Mouse (Mus musculus): Measurements from ENCODE around the gene Ndufv1. TPM values are rescaled to one million over a fixed set of nuclear protein-coding genes. Genes with fewer than 3 reads are reported as not detected.
"Not testable (repeated sequence)": the region's sequence is repeated elsewhere in the genome, so short reads cannot be mapped to it uniquely, and the experiment has no call there.

Ndufv1 gene
- polyA plus RNA-seq (2015; fragmentation: Nextera tagmentation; extraction: Ambion mirVana): 188 and 199 TPM in 2 replicates

DNA sequence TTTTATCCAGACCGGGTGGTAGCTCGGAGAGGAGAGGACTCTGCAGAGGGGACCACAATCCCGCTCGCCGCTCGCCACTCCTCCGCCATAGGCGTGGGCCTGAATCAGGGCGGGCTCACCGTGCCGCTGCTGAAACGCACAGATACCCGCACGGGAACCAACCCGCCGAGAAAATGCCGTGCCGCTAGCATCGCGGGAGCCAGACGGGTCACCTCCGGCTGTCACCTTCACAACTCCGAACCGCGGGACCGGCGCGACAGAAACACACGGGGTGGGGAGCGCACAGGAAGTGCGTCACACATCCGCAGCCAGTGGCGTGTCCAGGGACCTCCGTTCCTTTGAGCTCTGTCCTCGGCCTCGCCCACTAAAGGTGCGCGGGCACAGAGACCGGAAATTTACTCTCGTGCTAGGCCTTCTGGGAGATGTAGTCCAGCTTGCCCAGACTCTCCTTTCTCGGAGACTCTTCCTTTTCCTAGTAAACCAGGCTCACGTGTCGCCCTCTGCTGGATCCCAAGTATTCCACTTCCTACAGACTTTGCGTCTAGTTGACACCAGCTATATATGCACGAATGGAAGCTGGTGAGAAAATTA, at the start of gene Ndufv1:
Ndufv1 (minus strand) TSS at position 375 of the 591 bp plus-strand sequence.
- Histone ChIP-seq H3K4me1 (peaks cover 6% of the 10 kb centered on the region), H3K27me3 (no peaks in the 10 kb centered on the region), H3K4me2 (replicated peaks) (peak within 1 kb of the TSS; percentile 81), H3K4me3 (peak within 1 kb of the TSS; percentile 83), H3K9ac (peak within 1 kb of the TSS; percentile 85), H3K27ac (peak within 1 kb of the TSS; percentile 44), H3K9me3 (no peaks in the 10 kb centered on the region), H3K36me3 (peaks cover 35% of the 10 kb centered on the region)
- WGBS: under 1% methylated on average over 45 of the region's 45 CpGs
- peak; percentile 99 for ATAC-seq (ENCODE audit: low FRiP score, low read depth)

- H3K4me2 ChIP-seq (replicated peaks): no peak overlapping the region
- no peaks in the 10 kb centered on the region for H3K27me3 ChIP-seq
- ATAC-seq (ENCODE audit: low FRiP score, low read depth): no peak
- WGBS: 90% methylated on average over 6 of the region's 6 CpGs
- H3K36me3 ChIP-seq: no peaks in the 10 kb centered on the region
- no peaks in the 10 kb centered on the region for H3K9me3 ChIP-seq
- H3K4me3 ChIP-seq: no peak overlapping the region
- H3K9ac ChIP-seq: no peak overlapping the region
- H3K4me1 ChIP-seq: 0 out of 2 replicates have a peak, but pooled peaks cover 3% of the 10 kb centered on the region
- H3K27ac ChIP-seq: no peak overlapping the region
These were observed 48.4 kb upstream of the Ndufv1 start for GRCm38 (mm10) chr19:4060899-4061465.

DNA sequence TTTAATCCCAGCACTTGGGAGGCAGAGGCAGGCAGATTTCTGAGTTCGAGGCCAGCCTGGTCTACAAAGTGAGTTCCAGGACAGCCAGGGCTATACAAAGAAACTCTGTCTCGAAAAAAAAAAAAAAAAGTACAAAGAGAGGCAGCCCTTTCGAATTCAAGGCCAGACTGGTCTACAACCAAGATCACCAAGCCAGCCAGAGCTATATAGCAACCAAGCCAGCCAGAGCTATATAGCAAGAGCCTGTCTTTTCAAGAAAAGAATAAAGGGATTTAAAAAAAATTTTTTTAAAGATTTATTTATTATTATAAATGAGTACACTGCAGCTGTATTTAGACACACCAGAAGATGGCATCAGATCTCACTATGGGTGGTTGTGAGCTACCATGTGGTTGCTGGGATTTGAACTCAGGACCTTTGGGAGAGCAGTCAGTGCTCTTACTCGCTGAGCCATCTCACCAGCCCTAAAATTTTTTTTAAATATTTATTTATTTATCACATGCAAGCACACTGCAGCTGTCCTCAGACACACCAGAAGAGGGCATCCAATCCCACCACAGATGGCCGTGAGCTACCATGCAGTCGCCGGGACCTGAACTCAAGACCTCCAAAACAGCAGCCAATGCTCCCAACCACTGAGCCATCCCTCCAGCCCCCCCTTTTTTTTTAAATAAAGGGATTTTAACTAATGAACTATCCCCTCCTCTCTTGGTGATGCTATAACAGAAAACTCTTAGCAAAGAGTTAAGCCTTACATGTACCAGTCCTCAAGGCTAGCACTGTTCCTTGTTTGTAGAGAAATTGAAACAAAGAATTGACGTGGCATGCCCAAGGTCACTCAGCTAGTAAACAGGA, 47.7 kb upstream of the Ndufv1 start:
- H3K4me2 ChIP-seq (replicated peaks); H3K27me3 ChIP-seq; H3K4me3 ChIP-seq; H3K9me3 ChIP-seq; H3K27ac ChIP-seq; H3K4me1 ChIP-seq; ATAC-seq (ENCODE audit: low FRiP score, low read depth); H3K36me3 ChIP-seq; H3K9ac ChIP-seq: not testable (repeated sequence)
- 88% methylated on average over 8 of the region's 8 CpGs for WGBS

DNA sequence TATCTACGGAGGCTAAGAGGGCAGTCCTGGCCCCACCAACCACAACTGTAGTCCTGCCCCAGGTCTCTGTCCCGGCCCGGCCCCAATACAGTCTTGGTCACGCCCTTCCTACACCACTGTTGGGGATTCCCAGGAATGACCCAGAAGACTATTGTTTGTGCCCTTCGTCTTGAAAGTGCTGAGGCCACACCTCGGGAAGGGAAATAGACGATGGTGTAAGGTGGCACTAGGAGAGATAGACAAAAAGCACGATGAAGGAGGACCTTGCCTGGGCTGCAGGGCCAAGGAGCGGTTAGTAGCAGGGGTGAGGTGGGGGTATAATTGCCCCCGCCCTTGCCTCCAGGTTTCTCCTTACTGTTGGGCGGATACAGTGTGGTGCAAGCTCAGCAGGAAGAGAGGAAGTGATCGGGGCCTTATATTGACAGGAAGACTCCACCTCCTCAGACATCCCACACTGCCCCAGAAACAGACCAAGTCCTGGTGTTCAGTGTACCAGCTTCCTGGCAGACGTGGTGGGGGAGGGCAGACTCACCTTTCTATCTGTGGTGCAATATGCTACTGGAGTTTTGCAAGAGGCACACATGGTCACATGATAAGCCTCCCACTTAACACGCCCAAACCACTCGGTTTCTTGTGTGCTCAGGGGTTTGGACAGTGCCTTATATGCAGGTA, 46.6 kb upstream of the Ndufv1 start, which contains the start of gene Gstp3:
Gstp3 (minus strand) TSS at position 501 of the 672 bp plus-strand sequence.
- H3K4me3 ChIP-seq: no peak within 1 kb of the TSS
- ATAC-seq (ENCODE audit: low FRiP score, low read depth): no peak
- WGBS: 80% methylated on average over 15 of the region's 15 CpGs

DNA sequence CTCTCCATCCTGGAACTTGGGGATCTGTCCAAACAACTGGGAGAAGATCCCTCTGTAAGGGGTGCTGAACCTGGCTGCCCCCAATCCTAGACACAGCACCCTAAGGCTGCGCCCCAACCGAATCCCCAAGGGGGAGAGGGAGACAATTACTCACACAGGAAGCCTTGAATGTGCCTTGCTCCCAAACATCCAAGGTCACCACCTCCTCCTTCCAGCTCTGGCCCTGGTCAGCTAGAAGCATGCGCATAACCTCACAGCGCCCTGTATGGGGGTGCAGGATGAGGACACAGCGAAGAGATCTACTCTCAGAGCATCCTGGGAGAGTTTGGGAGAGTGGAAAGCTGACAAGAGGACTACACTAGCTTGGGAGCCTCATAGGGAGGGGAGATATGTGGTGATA, 46.0 kb upstream of the Ndufv1 start:
- WGBS: 94% methylated on average over 5 of the region's 5 CpGs
- Histone ChIP-seq H3K9me3 (no peaks in the 10 kb centered on the region), H3K27me3 (no peaks in the 10 kb centered on the region), H3K4me1 (0 out of 2 replicates have a peak, but pooled peaks cover 3% of the 10 kb centered on the region), H3K4me2 (replicated peaks) (no peak overlapping the region), H3K36me3 (no peaks in the 10 kb centered on the region), H3K27ac (no peak overlapping the region), H3K4me3 (no peak overlapping the region), H3K9ac (no peak overlapping the region)
- no peak for ATAC-seq (ENCODE audit: low FRiP score, low read depth)

More for the DNA sequence above, 46.6 kb upstream of the Ndufv1 start, which contains the start of gene Gstp3:
- H3K27ac ChIP-seq: no peak within 1 kb of the TSS
- H3K9ac ChIP-seq: no peak within 1 kb of the TSS
- no peaks in the 10 kb centered on the region for H3K36me3 ChIP-seq
- no peaks in the 10 kb centered on the region for H3K9me3 ChIP-seq
- no peak within 1 kb of the TSS for H3K4me2 ChIP-seq (replicated peaks)
- no peaks in the 10 kb centered on the region for H3K27me3 ChIP-seq
- 0 out of 2 replicates have a peak, but pooled peaks cover 3% of the 10 kb centered on the region for H3K4me1 ChIP-seq

DNA sequence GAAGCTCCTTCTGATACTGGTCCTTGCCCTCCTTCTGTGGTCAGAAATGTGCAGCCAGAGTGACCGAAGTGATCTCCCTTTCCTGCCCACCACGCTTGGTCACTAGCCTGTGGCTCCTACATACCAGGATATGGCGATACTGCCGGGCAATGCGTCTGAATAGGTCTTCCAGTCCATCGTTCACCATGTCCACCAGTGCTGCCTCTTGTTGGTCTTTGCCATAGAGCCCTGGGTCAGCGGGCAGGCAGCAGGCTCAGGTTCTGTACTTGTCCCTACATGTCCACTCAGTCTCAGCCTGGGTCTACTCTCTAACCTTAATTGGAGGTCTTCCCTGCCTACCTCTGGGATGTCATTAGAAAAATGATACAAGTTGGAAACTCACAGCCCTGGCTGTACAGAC, 45.4 kb upstream of the Ndufv1 start:
- Histone ChIP-seq H3K27me3 (no peaks in the 10 kb centered on the region), H3K9me3 (no peaks in the 10 kb centered on the region), H3K4me1 (0 out of 2 replicates have a peak, but pooled peaks cover 3% of the 10 kb centered on the region), H3K27ac (no peak overlapping the region), H3K36me3 (no peaks in the 10 kb centered on the region), H3K4me2 (replicated peaks) (no peak overlapping the region), H3K9ac (no peak overlapping the region), H3K4me3 (no peak overlapping the region)
- ATAC-seq (ENCODE audit: low FRiP score, low read depth): no peak
- WGBS: 93% methylated on average over 7 of the region's 7 CpGs

DNA sequence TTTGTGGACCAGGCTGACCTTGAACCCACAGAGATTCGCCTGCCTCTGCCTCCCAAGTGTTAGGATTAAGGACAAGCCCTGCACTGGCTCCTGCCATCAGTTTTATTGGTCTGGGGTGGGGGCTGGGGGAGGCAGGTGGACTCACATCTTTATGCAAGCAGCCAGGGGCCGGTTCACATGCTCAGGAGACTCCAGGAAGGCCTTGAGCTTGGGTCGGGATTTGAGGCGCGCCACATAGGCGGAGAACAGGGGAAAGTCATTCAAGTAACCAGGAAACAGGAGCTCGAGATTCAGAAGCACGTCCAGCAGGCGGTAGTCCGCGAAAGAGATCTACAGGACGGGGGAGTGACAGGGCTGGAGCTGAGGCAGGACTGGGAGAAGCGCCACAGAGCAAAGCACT, 44.8 kb upstream of the Ndufv1 start:
- Histone ChIP-seq H3K4me3 (no peak overlapping the region), H3K4me2 (replicated peaks) (no peak overlapping the region), H3K36me3 (no peaks in the 10 kb centered on the region), H3K4me1 (0 out of 2 replicates have a peak, but pooled peaks cover 3% of the 10 kb centered on the region), H3K27ac (no peak overlapping the region), H3K27me3 (no peaks in the 10 kb centered on the region), H3K9me3 (no peaks in the 10 kb centered on the region), H3K9ac (no peak overlapping the region)
- no peak for ATAC-seq (ENCODE audit: low FRiP score, low read depth)
- 84% methylated on average over 13 of the region's 13 CpGs for WGBS

- ATAC-seq (ENCODE audit: low FRiP score, low read depth): no peak
- WGBS: 47% methylated on average over 4 of the region's 4 CpGs
- Histone ChIP-seq H3K4me1 (0 out of 2 replicates have a peak, but pooled peaks cover 3% of the 10 kb centered on the region), H3K9ac (peak overlapping the region; percentile 1; the same call in 1 of the 2 replicates), H3K4me3 (no peak overlapping the region), H3K27me3 (no peaks in the 10 kb centered on the region), H3K9me3 (no peaks in the 10 kb centered on the region), H3K27ac (no peak overlapping the region), H3K4me2 (replicated peaks) (no peak overlapping the region), H3K36me3 (no peaks in the 10 kb centered on the region)
These were observed 44.1 kb upstream of the Ndufv1 start for GRCm38 (mm10) chr19:4056727-4057126.

GRCm38 (mm10) chr19:4055947-4056693, 43.5 kb upstream of the Ndufv1 start:
- Histone ChIP-seq H3K4me1 (0 out of 2 replicates have a peak, but pooled peaks cover 3% of the 10 kb centered on the region), H3K9me3 (no peaks in the 10 kb centered on the region), H3K27me3 (no peaks in the 10 kb centered on the region), H3K4me3 (no peak overlapping the region), H3K4me2 (replicated peaks) (no peak overlapping the region), H3K36me3 (no peaks in the 10 kb centered on the region), H3K27ac (no peak overlapping the region), H3K9ac (0 out of 2 replicates have a peak overlapping the region, but pooled peaks have one; percentile 1)
- ATAC-seq (ENCODE audit: low FRiP score, low read depth): no peak
- WGBS: 49% methylated on average over 15 of the region's 15 CpGs

DNA sequence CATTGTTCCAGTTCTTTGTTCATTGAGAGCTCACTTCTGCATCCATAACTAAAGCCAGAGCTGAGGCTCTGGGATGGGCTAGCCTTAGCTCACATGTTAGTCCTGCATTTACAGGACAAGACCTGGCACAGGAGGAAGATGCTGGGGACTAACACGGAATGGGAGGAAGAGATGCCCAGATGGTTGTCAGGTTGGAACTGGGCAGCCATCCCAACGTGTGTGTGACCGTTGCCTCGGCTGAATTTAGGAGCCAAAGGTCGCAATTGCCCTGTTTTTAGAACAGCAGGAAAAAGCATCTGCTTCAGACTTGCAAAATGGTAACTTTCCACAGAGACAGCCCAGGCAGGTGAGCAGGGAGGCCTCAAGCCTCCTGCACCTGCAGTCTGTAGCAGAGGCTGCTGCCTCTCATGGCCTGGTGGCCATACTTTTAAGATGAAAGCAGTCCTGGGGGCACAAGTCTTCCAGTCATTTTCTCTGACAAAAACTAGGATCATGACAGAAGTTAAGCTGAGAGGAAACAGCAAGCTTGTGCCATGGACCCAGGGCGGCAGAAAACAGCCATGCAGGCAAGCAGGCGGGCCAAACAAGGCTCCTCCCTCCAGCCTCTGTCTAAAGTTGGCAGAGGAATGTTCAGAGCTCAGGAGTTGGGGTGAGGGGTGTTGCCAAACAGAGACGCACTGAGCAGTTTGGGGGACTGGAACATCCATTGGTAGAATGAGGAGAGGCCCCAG, 42.8 kb upstream of the Ndufv1 start:
- Histone ChIP-seq H3K9ac (no peak overlapping the region), H3K4me1 (0 out of 2 replicates have a peak, but pooled peaks cover 3% of the 10 kb centered on the region)
- 71% methylated on average over 8 of the region's 8 CpGs for WGBS

More for the DNA sequence above, 42.8 kb upstream of the Ndufv1 start:
- Histone ChIP-seq H3K4me2 (replicated peaks) (no peak overlapping the region), H3K27me3 (no peaks in the 10 kb centered on the region), H3K4me3 (no peak overlapping the region), H3K9me3 (no peaks in the 10 kb centered on the region), H3K27ac (no peak overlapping the region), H3K36me3 (no peaks in the 10 kb centered on the region)
- ATAC-seq (ENCODE audit: low FRiP score, low read depth): no peak
